ENCODE assay signal across 9 mouse cellular contexts in the genomic region with DNA sequence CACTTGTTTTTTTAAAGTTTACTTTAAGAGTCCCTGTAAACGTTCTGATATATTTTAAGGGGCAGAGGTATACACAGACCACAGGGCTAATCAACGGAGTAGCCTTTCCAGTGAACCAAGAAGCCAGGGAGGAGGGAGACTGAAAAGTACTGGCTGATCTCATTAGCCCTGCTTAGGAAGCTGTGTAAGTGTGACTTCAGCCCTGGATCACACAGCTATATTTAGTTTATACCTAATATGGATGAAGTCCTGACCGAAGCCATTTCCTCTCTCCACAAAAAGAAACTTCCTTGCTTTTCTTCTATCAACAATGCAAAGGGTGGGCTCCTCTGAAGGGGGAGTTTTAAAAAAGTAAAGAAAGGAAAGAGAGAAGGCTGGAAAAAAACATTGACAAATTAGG. TPM values are rescaled to one million over a fixed set of nuclear protein-coding genes. Genes with fewer than 3 reads are reported as not detected.
A peak's percentile ranks its signal among the peaks of the same experiment; 100 is the strongest.
DNase-seq lines count a peak whose midpoint lies in the region; ATAC-seq and TF ChIP-seq lines count a peak whose summit lies in the region.
"Had no signal": no experiment of that assay in that cellular context is flagged by ENCODE, and none has a peak within 500 bp of the region (broad histone marks: within the 10 kb centered on the region; RNA-seq: fewer than 3 reads in every experiment).

No protein-coding gene starts in this region.

- ATAC-seq in liver, embryonic 13.5 days (ENCODE audit: low read depth) = no peak
- no peak for ATAC-seq in CD4-positive, CD25-positive, alpha-beta regulatory T cell, adult 4 months

- no peaks in the 10 kb centered on the region; the same call in none of the 2 replicates for H3K4me1 ChIP-seq in testis, adult 2 months (ENCODE audit: control insufficient read depth, insufficient read depth, low read length)
- H3K4me1 ChIP-seq in liver, embryonic 13.5 days (replicated peaks) = peaks cover 66% of the 10 kb centered on the region

- H3K4me2 ChIP-seq in liver, embryonic 13.5 days = 0 out of 2 replicates have a peak overlapping the region, but pooled peaks have one; percentile 24

- WGBS in liver, embryonic 13.5 days (ENCODE audit: insufficient replicate concordance) = 30% methylated on average over 3 of the region's 3 CpGs

- H3K9ac ChIP-seq in liver, embryonic 13.5 days = no peak overlapping the region; the same call in 1 of the 2 replicates

- H3K36me3 ChIP-seq in testis, adult 2 months (ENCODE audit: control insufficient read depth, insufficient read depth, low read length) = no peaks in the 10 kb centered on the region
- H3K36me3 ChIP-seq in liver, embryonic 13.5 days = peaks cover 30% of the 10 kb centered on the region

- DNase-seq in embryo, embryonic 10.5 days (ENCODE audit: low spot score) = peak; percentile 36
- no peak for DNase-seq in embryo, embryonic 10 days (ENCODE audit: low spot score)
- no peak for DNase-seq in testis, postnatal 14 days (ENCODE audit: low spot score)
- DNase-seq in liver, embryonic 13.5 days = no peak
- no peak for DNase-seq in urinary bladder, adult 18-20 months (ENCODE audit: low spot score in 2 of 2)
- DNase-seq in thymus, postnatal 25 days = no peak
- DNase-seq: adrenal gland, postnatal 36 days had no signal

- no peak overlapping the region for H3K4me3 ChIP-seq in testis, adult 2 months (ENCODE audit: control insufficient read depth, low read depth, low read length)
- no peak overlapping the region for H3K4me3 ChIP-seq in liver, embryonic 13.5 days (replicated peaks)

- H3K9me3 ChIP-seq in liver, embryonic 13.5 days (replicated peaks) = no peaks in the 10 kb centered on the region

- H3K27me3 ChIP-seq in testis, adult 2 months (ENCODE audit: control insufficient read depth, insufficient read depth, low read length) = no peaks in the 10 kb centered on the region
- no peaks in the 10 kb centered on the region for H3K27me3 ChIP-seq in liver, embryonic 13.5 days

- TF ChIP-seq CTCF in testis, adult 2 months (IDR thresholded peaks at IDR 0.05; ENCODE audit: control insufficient read depth, insufficient read depth, insufficient replicate concordance, low read depth, low read length) = no peak

- TF ChIP-seq POLR2A in testis, adult 2 months (IDR thresholded peaks at IDR 0.05; ENCODE audit: control insufficient read depth, low read depth, low read length) = no peak

- H3K27ac ChIP-seq in testis, adult 2 months (ENCODE audit: control insufficient read depth, insufficient read depth, low read depth, low read length) = peak overlapping the region; percentile 57
- H3K27ac ChIP-seq in liver, embryonic 13.5 days = peak overlapping the region; percentile 78

RNA-seq across cellular contexts. Expression of gene Clic4, which starts 17.8 kb away (rescaled TPM):
- polyA plus RNA-seq in testis, adult 2 months (2012; rRNA removed) = 20.9 and 21.0 TPM in 2 replicates
- 109 and 131 TPM in 2 replicates for polyA plus RNA-seq in liver, embryonic 13.5 days (2015; fragmentation: Nextera tagmentation; extraction: Ambion mirVana)
- polyA plus RNA-seq in CD4-positive, CD25-positive, alpha-beta regulatory T cell, adult 4 months (2017; shearing (Covaris generic)) = 1 to 10 TPM; 7.0 to 8.0 TPM
